Mouse (Mus musculus): Measurements from ENCODE around the gene Ift122.

The Ift122 gene

GRCm38 (mm10) chr6:115959151-115959691 is 106.0 kb downstream of the Ift122 start:
- DNase-seq (ENCODE audit: low spot score in 2 of 2): no peak

GRCm38 (mm10) chr6:115960322-115960721 is 107.1 kb downstream of the Ift122 start:
- DNase-seq (ENCODE audit: low spot score in 2 of 2): no peak

- DNase-seq (ENCODE audit: low spot score in 2 of 2): no peak
These were observed 108.5 kb downstream of the Ift122 start for GRCm38 (mm10) chr6:115961743-115962142.

DNA sequence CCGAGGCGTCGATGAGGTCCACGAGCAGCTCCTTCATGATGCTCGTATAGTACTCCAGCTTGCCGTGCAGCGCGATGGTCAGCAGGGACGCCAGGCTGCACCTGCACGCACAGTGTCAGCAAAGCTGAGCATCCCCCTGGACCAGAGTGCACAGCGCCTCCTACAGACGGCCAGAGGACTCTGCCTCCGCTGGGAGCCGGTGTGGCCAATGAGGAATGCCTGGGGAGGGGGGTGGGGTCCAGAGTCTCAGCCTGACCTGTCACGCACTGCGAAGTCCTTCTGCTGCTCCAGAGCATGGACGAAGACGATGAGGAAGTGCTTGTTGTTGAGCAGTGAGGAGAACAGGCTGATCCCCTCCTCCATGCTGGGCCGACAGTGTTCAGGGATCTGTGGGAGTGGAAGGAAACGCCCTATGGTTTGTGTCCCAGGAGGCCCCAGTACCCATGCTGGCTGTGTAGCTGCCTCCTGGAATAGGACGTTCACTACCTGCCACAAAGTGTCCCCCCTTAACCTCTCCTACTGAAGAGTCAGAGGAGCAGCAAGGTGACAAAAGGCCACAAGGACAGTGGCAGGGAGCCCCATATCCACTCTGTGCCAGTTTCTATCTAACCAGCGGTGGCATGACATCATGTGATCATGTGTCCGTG is 109.3 kb downstream of the Ift122 start:
- no peak for DNase-seq (ENCODE audit: low spot score in 2 of 2)

- no peak for DNase-seq (ENCODE audit: low spot score in 2 of 2)
These were observed 110.4 kb downstream of the Ift122 start for GRCm38 (mm10) chr6:115963656-115964055.

DNA sequence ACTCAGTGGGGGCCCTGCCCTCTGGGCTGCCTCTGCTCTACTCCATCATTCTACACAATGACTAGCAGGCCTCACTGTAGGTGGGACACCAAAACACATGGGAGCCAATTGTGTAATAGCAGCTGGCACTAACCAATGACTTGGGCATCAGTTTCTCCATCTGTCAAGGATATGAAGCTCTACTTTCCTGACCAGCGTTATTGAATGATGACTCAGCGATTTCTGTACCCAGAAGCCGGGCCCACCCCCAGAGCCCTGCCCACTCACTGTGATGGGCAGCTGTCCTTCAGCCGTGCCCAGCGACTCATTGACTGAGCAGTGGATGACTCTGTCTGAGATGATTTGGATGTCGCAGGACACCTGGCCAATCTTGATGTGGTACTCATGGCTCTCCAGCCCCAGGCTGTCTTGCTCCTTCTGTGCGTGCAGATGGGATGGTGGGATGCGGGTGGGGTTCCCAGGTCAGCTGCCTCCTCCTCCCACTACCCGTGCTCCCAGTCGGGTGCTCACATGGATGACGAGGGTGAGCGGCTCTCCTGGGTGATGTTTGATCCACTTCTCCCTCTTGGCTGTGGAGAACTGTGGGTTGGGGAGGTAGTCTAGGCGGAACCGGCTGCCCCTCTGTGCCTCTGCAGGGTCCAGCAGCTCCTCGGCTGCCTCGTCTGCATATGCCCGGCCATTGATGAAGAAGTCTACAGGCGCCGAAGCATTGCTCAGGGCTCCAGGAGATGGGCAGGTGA is 113.1 kb downstream of the Ift122 start:
- no peak for DNase-seq (ENCODE audit: low spot score in 2 of 2)

DNA sequence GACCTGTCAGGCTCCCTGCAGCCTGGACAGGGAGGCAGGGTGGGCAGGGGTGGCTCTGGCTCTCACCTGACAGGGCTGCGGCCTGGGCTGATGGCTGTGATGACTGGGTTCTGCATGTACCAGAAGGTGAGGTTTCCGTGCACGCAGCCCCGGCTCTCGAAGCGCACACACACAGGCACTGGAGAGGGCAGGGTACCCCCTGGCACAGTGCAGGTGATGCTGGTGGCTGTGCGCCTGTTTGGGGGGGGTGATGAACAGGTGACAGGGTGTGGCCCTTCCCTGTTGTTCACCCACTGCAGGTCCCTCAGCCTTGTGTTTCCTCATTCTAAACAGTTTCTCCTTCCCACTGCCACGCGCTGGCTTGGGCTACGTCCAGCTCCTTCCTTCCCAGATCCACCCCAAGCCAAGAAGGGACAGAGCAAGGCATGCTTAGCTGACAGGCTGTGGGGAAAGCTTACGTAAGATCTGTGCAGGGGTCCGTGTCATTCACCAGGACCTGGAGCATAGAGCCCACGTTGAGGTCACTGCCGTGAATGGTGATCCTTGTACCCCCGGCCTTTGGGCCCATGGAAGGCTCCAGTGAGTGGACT is 114.1 kb downstream of the Ift122 start:
- no peak for DNase-seq (ENCODE audit: low spot score in 2 of 2)

- DNase-seq (ENCODE audit: low spot score in 2 of 2): no peak
These were observed 114.8 kb downstream of the Ift122 start for GRCm38 (mm10) chr6:115968086-115968485.

- DNase-seq (ENCODE audit: low spot score in 2 of 2): no peak
These were observed 115.4 kb downstream of the Ift122 start for GRCm38 (mm10) chr6:115968700-115969099.

- DNase-seq (ENCODE audit: low spot score in 2 of 2): no peak
These were observed 115.8 kb downstream of the Ift122 start for GRCm38 (mm10) chr6:115969103-115969502.

DNA sequence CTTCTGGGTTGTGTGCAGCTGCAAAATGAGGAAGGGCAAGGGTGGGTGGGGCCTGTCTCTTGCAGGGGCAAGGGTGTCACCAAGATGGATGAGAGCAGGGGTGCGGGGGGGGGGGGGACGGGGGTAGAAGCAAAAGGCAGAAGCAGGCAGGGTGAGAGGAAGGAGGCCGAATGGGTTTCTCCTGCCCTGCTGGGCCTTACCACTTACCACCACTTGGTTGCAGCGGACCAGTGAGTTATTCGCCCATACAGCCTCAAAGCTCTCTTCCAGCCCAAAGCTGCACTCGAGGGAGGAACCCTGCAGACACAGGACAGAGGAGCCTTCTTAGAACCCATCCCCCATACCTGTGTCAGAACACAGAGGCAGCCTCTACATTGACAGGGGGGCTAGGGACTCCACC is 116.7 kb downstream of the Ift122 start:
- DNase-seq (ENCODE audit: low spot score in 2 of 2): peak; percentile 28 to 68

DNA sequence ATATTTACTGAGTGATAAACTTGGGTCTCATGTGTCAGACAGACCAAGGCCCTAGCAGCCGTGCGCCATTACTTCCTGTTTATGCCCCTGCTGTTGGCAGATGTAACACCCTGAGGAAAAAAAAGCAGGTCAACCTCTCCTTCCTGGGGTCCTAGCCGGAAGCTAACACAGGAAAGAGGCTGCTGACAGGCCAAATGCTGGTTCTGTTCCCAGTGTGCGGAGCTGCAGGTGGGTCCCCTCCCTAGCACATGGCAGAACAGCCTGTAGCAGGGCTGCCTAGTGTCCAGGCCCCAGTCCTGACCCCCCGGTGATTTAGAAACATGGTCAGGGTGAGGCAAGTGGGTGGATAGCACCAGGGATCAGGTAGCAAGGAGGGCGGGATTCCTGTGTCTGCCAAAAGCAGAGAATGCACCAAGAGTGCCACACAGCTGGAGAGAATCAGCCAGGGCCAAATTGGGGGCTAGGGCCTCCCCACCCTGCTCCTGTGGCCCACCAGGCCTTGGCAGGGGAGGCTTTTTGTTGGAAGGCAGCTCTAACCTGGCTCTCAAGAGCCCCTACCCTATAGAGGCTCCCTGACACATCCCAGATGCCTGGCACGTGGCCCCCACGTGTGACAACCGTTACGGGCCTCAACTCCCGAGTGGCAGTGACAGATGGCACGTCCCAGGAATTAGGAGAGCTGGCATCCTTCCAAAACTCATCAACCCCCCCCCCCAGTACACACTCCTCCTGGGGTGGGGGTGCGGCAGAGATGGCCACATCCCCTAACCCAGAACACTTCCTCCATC is 118.2 kb downstream of the Ift122 start:
- DNase-seq (ENCODE audit: low spot score in 2 of 2): no peak

DNA sequence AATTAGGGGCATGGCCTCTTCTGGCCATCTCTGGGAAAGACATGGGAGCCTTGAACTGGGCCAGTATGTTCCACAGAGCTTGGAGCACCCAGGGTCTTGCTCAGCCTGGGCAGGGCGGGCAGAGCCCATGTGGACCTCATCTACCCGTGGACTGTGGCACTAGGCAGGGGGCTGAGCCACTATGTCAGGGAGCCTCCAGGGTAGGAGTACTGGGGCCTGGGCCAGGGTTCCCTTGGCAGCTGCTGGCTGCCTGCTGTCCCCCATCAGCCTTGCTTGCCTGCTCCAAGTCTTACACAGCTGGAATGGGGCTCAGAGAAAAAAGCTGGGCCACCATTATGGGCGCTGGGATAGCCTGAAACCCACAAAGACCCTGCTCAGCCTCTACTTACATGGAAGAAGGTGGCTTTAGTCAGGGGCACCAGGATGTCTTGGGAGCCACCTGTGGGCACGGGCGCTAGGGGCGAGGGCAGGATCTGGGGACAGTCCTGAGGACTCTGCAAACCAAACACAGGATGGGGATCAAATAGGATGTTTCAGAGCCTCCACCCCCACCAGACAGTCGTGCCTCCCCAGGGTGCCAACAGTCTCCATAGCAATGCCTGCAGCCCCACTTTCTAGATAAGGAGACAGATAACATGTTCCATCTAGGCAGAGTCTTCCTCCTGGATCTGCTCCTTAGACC is 119.0 kb downstream of the Ift122 start:
- DNase-seq (ENCODE audit: low spot score in 2 of 2): no peak

GRCm38 (mm10) chr6:115973139-115973875 is 120.0 kb downstream of the Ift122 start:
- no peak for DNase-seq (ENCODE audit: low spot score in 2 of 2)

DNA sequence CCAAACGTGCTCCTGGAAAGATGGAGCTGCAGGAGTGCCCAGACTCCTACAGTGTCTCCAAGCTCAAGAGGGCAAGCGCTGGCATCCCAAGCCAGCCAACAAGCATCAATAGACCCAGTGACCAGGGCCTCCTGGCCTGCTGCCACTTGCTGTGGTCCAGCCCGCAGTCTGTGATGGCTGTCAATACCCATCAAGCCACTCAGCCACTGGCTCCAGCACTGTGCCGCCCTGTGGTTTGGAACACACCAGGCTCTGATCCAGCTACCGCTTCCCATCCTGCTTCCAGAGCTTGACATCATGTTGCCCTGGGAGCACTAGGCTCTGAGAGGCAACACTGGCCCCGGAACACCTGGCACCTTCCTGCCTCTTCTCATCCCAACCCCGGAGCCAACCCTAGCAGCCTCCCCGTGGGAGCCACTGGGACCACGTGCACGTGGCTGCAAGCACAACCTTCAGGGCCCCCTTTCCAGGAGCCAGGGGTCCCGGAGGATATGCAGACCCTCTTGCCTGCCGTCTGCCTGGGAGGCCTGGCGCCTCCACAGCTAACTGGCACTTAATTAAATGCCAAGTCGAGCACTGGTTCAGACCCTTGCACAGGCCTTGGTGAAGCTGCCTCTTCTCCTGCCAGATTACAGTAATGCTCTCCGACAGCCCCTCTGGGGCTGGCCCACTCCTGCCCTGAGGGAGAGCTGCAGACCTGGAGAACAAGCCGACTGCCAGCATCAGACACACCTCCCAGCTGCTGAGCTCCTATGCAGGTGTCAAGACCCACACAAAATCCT is 120.8 kb downstream of the Ift122 start:
- DNase-seq (ENCODE audit: low spot score in 2 of 2): no peak

DNA sequence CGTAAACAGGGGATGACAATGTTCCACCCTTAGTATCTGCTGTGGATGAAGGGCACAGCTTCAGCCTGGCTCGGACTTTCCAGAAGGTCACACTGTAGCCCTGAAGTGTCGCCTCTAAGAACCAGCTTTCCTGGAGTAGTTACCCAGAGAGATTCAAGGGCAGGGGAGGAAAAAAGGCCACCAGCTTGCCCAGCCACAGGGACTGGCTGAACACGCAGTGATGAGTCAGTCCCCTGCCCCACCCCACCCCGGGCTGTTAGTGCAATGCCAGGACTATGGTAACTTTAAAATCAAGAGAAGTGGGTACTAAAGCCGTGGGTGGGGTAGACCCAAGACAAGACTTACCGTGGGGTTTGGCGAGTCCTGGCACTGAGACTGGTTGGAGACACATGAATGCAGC is 122.3 kb downstream of the Ift122 start:
- no peak for DNase-seq (ENCODE audit: low spot score in 2 of 2)
